Mouse (Mus musculus): ENCODE results near the gene Aph1a.
A peak's percentile ranks its signal among the peaks of the same experiment; 100 is the strongest.
"Not testable (repeated sequence)": the region's sequence is repeated elsewhere in the genome, so short reads cannot be mapped to it uniquely, and the experiment has no call there.

Gene Aph1a

DNA sequence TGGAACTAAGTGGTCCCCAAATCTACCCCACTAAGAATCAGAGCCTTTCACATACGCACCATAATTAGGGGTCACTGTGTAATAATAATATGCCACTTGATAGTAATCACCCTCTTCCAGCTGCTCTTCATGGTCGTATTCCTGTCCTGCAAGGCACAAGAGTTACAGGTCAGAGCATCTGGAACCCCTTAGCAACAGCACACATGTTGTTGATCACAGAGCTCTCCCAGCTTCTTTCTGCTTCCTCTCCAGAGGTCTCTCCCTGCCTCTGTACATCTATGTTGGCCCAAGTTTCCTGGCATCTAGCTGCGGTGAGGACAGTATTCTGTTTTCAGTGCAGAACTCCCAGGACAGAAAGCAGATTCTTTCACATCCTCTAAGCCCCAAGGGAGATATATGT, 4.1 kb upstream of the Aph1a start:
- DNase-seq = no peak

DNA sequence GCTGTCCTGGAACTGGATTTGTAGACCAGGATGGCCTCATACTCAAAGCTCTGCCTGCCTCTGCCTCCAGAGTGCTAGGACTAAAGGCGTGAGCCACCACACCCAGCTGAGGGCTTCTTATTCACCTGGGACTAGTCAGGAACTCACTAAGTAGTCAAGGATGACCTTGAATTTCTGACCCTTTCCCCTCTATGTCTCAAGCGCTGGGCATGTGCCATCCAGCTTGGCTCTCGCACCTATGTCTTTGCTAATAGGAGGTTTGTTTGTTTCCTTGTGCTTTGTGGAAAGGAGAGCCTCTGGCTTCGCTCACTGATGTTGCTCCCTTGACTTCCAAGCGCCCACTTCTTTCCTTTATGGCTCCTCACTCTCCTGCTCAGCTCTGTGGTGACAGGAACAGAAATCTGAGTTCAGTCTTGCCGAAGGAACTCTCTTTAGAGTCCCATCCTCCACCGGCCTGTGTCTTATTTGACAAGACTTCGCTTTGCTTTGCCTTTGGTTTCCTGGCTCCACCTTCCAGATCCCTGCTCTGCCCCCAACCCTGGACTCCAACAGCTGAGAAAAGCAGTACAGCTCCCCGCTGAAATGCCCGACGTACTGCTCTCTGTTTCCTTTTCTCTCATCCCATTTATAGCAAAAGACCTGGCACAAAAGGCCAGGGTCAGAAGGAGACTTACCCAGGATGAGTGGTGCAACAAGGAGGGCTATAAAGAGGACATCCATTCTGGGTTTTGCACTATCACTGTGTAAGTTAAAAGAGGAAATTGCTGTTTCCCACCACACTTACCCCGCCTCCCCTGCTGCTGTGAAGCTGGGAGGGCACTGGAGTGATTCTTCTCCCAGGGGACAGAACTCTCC, 2.3 kb upstream of the Aph1a start, which contains the start of gene BC028528:
TSS of gene BC028528 (minus strand) at position 795 of the 855 bp plus-strand sequence.
- DNase-seq = no peak

DNA sequence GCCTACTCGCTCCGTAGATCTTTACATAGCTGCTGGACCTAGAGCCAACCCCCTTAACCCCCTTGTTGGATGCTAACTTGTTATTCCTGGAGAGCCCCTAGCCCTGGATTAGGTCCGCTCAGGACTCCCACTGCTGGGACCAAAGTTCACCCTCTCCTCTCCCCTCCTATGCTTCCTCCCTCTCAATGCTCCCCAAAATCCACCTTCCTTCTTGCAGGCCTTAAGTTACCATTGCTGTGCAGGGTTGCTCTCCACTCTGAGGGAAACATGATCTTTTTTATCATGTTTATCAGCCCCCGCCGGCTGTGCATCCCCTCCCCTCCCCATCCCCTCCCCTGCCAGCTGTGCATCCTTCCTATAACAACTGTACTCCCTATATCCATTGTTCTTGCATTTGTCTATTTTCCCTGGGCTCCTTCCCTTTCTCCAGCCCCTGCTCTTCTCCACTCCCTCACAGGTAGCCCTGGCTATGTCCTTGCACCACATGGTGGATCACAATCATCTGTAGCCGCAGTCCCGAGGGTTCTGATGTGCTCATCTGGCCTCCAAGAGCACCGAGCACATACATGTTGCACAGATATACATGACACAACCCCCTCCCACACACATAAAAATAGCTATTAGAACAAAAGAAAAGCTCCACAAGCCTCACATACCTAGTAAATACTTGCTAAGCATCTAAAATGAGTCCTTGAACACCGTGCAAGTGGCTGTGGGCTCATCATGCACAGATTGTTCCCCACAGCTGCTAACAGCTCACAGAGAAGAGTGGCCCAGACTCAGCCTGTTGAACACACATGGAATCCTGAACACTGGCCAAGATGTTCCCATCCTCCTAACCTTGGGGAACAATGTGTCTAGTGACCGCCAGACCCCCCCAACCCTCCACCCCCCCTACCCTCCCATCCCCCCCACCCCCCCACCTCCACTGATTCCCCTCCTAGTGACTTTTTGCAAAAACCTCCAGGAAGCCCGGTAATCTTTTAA, 1.4 kb upstream of the Aph1a start:
- DNase-seq = no peak

DNA sequence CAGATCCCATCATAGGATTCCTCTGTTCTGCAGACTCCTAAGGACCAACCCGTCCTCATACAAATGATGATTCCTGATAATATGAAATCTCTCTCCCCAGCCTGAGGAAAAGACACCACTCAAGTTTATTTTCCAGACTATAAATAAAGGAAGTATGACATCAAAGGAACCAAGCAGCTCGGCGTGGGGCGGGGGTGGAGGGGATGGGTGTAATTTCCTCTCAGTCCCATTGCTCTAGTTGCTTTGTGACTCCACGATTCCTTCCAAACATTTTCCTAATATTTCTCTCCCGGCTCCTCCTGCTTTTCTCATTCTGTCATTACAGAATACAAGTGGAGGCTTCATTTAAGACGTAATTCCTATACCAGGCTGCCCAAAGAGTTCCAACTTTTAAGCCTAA, 643 bp upstream of the Aph1a start:
- no peak for DNase-seq

DNA sequence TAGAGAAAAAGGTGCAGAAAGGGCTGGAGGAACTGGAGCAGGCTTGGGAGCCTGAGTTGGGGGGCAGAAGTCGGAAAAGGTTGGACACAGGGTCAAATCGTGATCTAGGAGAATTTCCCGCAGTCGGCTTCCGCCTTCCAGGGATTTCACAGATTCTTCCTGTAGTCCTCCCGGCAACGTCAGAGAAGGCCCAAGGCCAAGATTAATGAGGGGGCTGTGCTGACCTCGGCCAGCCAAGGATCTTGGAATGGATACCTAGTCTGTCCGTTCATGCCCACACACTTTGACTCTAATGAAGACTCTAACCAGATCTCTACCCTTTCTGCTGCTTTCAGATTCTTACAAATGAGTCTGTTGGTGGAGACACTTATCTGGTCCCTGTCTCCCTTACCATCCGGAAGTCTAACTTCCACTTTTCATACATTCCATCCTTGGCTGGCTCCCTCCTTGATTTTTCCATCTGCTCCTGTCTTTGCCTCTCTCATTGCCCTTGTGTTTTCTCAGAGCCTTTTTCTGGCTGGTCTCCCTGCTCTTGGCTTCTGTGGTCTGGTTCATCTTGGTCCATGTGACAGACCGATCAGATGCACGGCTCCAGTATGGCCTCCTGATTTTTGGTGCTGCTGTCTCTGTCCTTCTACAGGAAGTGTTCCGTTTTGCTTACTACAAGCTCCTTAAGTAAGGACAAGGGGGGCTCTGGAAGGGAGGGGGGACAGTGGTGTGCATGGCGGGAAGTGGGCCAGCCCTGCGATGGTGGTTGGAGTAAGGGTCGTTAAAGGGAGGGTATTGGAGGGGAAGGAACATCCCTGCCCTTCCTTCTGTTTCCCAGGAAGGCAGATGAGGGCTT, 770 bp downstream of the Aph1a start:
- DNase-seq = peak; percentile 79 to 81

DNA sequence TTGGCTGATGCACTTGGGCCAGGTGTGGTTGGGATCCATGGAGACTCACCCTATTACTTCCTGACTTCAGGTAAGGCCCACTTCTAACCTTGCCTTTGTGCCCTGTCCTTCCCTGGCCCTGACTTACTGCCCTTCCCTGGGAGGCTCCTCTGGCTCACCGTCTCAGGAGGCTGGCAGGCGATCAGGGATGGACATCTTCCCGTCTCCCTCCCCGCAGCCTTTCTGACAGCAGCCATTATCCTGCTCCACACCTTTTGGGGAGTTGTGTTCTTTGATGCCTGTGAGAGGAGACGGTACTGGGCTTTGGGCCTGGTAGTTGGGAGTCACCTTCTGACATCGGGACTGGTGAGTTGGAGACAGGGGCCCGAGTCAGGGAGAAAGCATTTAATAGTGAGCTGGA, 1.7 kb downstream of the Aph1a start:
- not testable (repeated sequence) for DNase-seq

DNA sequence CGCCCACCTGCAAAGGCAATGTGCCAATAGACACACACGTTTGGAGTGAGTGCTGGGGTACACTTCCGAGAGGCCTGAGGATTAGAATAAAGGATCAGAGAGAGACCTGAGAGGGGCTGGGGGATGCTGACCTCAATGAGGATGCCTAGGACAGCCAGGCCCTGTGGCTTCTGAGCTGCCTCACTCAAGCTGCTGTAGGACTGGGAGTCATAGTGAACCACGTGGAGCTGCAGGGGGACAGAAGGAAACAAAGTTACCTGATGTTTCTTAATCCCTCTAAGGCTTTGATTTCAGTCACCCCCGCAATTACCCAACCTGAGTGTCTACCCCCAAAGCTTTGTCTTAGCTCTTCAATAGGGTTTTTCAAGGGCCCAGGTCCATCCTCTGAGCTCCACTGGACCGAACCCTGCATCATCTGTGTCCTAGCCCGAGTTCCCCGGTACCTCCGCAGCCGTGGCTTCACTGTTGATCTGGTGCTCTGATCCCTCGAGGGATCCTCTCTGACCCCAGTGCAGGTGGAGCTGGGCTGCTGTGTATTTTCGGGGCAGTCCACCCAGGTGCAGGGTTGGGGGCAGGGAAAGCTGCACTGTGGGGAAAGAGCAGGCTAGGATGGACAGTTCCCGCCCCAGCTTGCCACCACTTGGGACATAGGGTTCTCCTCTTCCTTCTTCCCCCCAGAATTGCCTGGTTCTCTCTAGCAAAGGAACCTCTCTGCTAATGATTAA, 6.2 kb downstream of the Aph1a start:
- no peak for DNase-seq

DNA sequence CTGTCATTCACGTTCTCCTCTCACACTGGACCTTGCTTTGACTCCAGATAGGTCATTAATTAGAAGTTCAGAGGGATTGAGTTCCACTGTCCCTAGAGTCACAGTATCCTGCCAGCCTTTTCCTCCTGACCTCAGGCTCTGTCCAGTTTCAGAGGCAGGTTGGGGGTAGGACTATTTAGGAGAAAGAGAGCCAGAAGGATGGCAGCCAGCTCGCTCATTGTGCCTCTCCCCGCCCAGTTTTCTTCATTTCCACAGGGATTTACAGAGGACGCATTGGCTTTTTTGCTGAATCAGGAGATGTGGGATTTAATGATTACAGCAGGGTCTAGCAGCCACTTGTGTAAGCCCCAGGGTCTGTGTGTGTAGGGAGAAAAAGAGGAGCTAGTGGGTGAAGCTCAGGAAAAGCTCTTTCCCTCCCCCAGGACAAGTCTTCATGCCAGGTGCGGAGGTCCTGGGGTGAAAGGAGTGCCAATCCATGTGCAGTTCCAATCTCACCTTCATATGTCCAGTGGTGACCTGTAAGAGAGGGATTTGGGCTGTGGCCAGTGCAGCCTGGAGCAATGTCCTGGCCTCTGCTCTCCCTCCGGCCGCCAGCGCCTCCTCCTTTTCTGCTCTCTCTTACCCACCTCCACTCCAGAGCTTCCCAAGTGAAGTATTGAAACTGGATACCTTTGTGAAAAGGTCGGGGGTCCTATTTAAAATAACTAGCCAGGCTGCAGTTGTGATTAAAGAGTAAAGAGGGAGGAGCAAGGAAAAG, 8.0 kb downstream of the Aph1a start:
- DNase-seq = no peak

DNA sequence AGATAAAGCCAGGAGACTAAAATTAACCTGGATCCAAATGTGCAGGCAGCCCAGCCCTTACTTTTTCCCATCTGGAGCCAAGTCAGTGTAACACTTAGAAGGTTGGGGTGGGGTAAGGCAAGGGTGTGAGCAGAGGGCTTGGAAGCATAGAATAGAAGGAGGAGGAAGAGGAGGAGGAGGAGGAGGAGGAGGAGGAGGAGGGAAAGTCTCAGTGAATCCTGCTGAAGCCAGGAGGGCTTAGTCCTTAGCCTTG, 8.5 kb downstream of the Aph1a start:
- DNase-seq = no peak

DNA sequence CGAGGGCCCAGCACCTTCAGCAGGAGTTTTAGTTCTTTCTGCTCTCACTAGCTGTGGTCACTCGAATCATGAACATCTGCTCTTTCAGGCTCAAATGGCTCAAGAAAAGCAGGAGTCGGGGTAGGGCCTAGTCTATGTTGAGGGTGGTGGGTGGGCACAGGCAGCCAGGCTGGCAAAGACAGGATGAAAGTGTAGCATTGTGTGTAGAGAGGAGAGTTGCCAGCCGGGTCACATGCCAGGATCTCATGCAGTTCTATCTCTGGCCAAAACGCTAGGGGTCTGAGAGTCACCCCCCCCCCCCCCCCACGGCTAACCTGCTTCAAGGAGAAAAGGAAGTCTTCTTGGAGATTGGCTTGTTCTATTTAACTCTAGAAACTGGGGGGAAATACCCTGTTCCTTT, 8.9 kb downstream of the Aph1a start:
- no peak for DNase-seq

DNA sequence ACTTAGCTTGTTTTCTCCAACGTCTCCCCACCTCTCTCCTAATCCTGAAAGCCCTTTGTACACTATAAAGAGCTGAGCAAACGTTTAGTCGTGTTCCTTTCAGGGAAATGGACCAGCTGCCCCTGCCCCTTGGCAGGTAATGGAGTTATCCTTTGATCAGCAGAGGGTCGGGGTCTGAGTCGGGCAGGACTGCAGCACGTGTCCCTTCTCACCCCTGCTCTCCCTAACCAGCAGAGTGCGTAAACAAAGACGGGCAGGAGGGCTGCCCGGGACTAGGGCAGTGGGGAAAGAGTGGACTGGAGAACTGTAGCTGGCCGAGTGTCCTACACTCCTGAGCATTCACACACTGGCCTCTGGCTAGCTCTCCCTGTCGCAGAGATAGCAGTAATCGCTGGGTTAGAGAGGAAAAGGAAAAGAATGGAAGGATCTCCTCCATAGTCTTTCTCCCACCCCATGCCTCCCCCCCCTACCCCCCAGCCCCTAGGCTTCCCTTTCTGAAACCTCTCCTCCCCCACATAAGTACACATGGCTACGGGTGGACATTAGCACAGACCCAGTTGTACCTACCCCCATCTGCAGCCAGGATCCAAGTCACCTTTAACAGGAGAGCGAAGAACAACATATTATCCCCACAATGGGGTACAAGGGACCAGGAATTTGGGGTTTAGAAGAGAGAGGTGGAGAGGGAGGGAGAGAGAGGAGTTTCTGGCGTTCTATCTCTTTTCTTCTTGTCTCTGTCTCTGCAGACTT, 10.2 kb downstream of the Aph1a start:
- no peak for DNase-seq

DNA sequence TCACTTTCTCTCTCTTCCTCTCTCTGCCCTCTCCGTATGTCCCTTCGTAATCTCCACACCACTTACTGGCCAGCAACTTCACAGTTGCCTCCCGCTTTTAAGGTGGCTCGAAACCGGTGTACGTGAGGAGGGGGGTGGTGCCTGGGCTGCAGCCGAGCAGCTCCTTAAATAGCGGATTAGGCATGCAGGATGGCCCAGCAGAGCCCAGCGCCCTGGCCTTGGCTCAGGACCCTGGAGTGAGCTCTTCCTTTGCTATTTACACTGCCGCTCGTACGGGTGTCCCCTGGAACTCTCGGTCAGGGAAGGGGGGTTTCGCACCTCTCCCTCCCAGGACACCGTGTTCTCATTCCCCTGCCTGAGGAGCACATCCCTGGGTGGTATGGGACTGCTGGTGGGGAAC, 10.8 kb downstream of the Aph1a start, which contains the start of gene Car14:
TSS of gene Car14 (minus strand) at position 124 of the 400 bp plus-strand sequence.
- DNase-seq = peak in 1 of 2 experiments; percentile 26

DNA sequence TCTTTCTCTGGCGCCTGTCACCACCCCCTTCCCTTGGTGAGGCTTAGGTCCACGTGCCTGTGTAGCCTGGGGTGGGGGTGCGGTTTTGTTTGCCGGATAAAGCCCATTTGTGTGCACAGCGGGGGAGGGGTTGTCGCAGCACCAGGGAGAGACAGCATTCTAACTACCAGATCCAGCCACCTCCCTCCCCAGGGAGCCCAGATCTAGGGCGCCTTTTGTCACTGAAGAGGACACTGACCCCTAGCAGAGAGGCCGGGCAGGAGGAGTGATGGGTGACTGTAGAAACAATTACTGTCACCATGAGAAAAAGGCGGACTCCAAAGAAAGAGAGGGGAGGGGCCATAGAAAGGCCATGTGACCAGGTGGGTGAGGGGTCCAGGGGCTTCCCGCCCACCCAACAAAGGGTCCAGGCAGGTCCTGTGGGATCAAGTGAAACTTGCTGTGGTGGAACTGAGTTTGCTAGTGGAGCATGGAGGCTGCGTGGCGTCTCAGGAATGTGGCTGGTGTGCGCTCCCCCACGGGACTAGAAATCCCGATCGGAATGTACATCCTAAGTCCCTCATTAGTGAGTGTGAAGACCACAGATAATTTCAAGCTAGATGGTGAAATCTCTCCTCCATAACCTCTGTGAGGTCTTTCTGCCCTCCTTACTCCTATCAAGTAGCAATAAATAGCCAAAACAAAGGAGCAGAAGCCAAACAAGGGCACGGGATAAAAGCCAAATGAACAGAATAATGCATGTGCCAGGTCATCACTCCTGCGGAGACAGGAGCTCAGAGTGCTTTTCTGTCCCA, 11.6 kb downstream of the Aph1a start:
- DNase-seq = peak in 1 of 2 experiments; percentile 43

DNA sequence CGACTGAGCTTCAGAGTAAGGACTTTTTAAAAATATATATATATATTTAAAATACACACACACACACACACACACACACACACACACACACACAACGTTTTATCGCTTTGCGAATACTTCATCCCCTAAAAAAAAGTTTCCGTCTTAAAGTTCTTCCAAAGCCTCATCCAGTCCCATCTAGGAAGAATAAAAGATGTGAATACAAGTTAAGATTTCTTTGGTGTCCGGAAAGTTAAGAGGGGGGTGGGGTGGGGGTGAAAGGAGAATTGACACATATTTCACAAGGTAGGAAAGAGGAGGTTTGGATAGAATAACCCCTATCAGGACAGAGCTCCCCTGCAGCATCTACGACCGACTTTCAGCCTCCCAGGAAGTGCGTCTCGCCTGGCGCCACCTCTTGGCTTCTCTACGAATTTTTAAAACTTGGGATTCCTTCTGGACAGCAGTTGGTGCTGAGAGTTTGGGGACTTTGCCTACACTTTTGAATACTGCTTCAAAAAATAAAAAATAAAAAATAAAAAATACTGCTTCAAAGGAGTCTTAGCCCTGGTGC, 12.2 kb downstream of the Aph1a start:
- peak; percentile 45 to 55 for DNase-seq

DNA sequence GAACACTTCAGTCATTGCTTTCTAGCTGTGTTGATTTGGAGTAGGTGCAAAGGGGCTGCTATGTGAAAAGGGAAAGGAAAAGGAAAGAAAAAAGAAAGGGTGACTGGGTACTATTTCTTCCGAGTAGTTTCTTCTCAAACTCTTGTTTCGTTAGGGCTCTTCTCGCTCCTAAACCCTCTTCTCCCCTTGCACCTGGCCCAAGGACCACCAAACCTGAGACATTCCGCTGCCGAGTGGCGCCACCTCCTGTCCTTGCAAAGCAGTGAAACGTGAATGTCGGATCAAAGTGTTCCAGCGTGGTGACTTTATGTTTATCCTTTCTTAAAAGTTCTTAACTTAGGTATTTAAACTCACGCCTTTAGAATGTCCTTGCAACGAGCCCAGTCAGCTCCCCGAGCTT, 13.1 kb downstream of the Aph1a start:
- peak; percentile 67 to 77 for DNase-seq

DNA sequence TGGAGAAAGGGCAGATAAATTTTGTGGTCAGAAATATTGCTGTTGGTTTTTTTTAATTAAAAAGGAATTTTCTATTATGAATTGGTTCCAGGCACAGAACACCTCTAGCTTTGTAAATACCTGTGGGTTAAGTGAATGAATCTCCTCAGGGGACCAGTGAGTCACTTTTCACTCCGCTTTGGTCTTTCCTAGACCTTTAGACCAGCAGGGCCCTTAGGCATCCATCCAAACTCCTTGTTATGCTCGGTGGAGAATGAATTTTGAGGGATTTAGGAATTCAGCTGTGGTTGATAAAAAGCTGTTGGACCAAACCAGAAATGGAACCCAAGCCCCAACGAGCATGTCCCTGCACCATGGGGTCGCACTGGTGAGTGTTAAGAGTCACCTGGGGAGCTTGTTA, 13.8 kb downstream of the Aph1a start:
- DNase-seq = no peak

DNA sequence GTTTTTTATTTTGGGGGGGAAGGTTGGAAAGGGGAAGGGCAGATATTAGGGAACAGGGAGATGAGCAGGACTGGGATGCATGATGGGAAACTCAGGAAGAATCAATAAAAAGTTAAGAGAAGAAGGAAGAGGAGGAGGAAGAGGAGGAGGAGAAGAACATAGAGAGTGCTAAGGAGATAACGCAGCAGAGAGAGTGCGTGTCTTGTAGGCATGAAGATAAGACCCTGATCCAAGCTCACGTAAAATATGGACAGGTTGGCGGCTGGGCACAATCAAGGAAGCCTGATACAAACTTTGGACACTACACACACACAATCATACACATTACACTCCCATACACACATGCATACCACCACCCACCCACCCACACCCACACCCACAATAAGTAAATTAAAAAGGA, 20.9 kb downstream of the Aph1a start:
- no peak for DNase-seq

DNA sequence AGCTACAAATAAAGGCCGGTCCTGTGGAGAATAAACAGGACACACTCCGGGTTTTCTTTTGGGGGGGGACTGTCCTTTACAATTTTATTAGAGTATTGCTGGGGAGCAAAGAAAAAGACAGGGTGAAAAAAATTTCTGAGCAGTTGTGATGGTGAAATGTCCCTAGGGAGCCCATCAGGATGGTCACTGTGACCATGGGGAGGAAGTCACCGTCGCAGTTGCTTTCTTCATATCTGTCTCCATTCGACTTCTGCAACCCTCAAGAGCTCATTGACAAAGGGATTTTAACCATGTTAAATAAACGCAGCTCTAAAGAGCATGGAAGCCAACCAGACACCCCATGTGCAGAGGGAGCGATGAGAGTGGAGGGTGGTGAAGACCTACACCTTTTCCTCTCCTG, 23.0 kb downstream of the Aph1a start:
- no peak for DNase-seq

DNA sequence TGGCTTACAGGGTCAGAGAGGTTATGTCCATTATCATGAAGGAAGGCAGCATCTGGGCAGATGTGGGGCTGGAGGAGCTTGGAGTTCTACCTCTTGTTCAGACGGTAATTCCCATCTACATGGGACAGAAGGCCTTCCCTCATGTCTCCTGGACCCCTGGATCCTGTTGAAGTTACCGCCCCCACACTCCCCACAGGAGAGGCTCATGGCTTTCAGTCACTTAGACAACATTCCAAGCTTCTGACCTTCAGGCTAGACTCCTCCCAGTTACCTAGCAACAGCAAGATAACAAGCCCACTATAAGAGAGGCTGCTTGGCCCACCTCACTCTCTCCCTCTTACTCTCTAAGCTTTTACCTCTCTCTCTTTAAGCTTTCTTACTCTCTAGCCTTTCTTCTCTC, 26.8 kb downstream of the Aph1a start:
- not testable (repeated sequence) for DNase-seq

Data from cerebellum, postnatal 14 days (tissue).